Mouse (Mus musculus) midbrain, embryonic 16.5 days (tissue): ENCODE data around the gene Slc51b. TPM values are rescaled to one million over a fixed set of nuclear protein-coding genes. Genes with fewer than 3 reads are reported as not detected.

Experiments
- ATAC-seq: fragments of 200-750 bp; cut with Nextera tagmentation; 2 replicates; pipeline ENCODE4 v1.8.0; 2017; ENCODE audit warnings: moderate TSS enrichment
- H3K27ac ChIP-seq: fragments of 300-500 bp; sonication (generic); 2 replicates; pipeline ENCODE4 v1.5.1; 2014; ENCODE audit warnings: mild to moderate bottlenecking, low read length, mixed read lengths
- H3K27me3 ChIP-seq: fragments of 300-500 bp; sonication (generic); 2 replicates; pipeline ENCODE4 v1.6.1; 2014; ENCODE audit warnings: low read depth, low read length, mixed read lengths; ENCODE audit not compliant: control insufficient read depth, insufficient read depth
- H3K36me3 ChIP-seq: fragments of 300-500 bp; sonication (generic); 2 replicates; pipeline ENCODE4 v1.6.1; 2014; ENCODE audit warnings: mild to moderate bottlenecking, low read length, moderate library complexity, mixed read lengths; ENCODE audit not compliant: control insufficient read depth, insufficient read depth
- H3K4me1 ChIP-seq: fragments of 300-500 bp; sonication (generic); 2 replicates; pipeline ENCODE4 v1.6.1; 2014; ENCODE audit warnings: mild to moderate bottlenecking, low read length, mixed read lengths; ENCODE audit not compliant: control insufficient read depth, insufficient read depth
- H3K4me2 ChIP-seq: fragments of 300-500 bp; sonication (generic); 2 replicates; pipeline ENCODE4 v1.6.1; 2014; ENCODE audit warnings: mild to moderate bottlenecking, low read length, mixed read lengths
- H3K4me3 ChIP-seq: fragments of 300-500 bp; sonication (generic); 2 replicates; pipeline ENCODE4 v1.5.1; 2014; ENCODE audit warnings: low read depth, mild to moderate bottlenecking, low read length, moderate library complexity, mixed read lengths
- H3K9ac ChIP-seq: fragments of 300-500 bp; sonication (generic); 2 replicates; pipeline ENCODE4 v1.6.1; 2014; ENCODE audit warnings: low read depth, low read length, mixed read lengths
- H3K9me3 ChIP-seq: fragments of 300-500 bp; sonication (generic); replicated peaks from 2 replicates; pipeline ENCODE4 v1.6.1; 2014; ENCODE audit warnings: mild to moderate bottlenecking, low read length, mixed read lengths; ENCODE audit not compliant: control insufficient read depth, poor library complexity, severe bottlenecking
- WGBS: fragments of 180-500 bp; shearing (Covaris S2); extraction: QIAGEN DNeasy Blood & Tissue Kit; methylation state at CpG from one replicate; pipeline ENCODE4 v1.1.7; 2014; 5-methylcytosine and 5-hydroxymethylcytosine counted together
- polyA plus RNA-seq: library from polyadenylated mRNA; unstranded; fragments of >200 nt; fragmentation: Nextera tagmentation; extraction: Ambion mirVana; gene quantifications from 2 replicates; pipeline ENCODE4 v1.2.1, GENCODE M21; 2015

The Slc51b gene
- polyA plus RNA-seq, 1 experiment from 2014 or later, result not detected

GRCm38 (mm10) chr9:65427511-65427910 lies 4.8 kb upstream of the Slc51b start:
- no peak overlapping the region for H3K27ac ChIP-seq
- ATAC-seq, result no peak
- no peak overlapping the region for H3K4me3 ChIP-seq
- no peaks in the 10 kb centered on the region for H3K36me3 ChIP-seq
- H3K9me3 ChIP-seq, result no peaks in the 10 kb centered on the region
- no peak overlapping the region for H3K4me2 ChIP-seq
- H3K27me3 ChIP-seq, result no peaks in the 10 kb centered on the region
- no peak overlapping the region for H3K9ac ChIP-seq
- WGBS, result 72% methylated on average over 2 of the region's 2 CpGs
- H3K4me1 ChIP-seq, result no peaks in the 10 kb centered on the region

DNA sequence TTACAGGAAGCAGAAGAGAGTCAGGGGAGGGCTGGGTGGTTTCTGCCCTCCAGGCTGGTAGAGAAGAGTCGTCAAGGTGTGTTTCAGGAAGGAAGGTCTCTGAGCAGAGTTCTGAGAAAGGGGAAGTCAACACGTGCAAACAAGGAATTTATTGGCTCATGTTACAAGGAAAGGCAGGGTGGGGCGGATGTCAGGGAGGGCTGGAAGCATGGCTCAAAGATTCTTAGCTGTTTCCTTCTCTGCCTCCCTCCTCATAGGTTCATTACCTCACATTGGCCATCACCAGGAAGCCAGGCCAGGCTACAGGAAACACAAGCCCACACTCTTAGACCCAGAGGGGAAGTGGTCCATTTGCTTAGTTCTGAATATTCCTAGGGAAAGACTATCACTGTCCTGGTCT lies 1.6 kb upstream of the Slc51b start:
- no peak overlapping the region for H3K9ac ChIP-seq
- no peak overlapping the region for H3K4me3 ChIP-seq

DNA sequence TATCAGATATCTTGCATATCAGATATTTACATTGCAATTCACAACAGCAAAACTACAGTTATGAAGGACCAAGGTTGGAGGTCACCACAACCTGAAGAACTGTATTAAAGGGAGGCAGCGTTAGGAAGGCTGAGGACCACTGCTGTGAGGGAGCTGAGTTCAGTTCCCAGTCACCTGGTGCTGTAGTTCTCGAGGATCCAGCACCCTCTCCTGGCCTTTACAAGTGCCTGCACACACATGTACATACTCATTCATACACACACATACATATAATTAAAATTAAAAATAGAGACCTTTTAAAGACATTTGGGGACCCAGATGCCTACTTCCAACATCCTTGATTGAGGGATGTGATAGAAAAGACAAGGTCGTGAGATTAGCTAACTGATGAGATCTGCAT lies 3.1 kb downstream of the Slc51b start:
- ATAC-seq, result no peak
- Histone ChIP-seq H3K9ac (no peak overlapping the region), H3K27me3 (no peaks in the 10 kb centered on the region), H3K36me3 (no peaks in the 10 kb centered on the region), H3K9me3 (no peaks in the 10 kb centered on the region), H3K27ac (no peak overlapping the region), H3K4me3 (no peak overlapping the region), H3K4me1 (no peaks in the 10 kb centered on the region), H3K4me2 (no peak overlapping the region)
- whole genome bisulfite sequencing, result 73% methylated on average over 3 of the region's 3 CpGs

More for the DNA sequence above, 1.6 kb upstream of the Slc51b start:
- Histone ChIP-seq H3K9me3 (no peaks in the 10 kb centered on the region), H3K27ac (no peak overlapping the region), H3K27me3 (no peaks in the 10 kb centered on the region), H3K4me2 (no peak overlapping the region), H3K36me3 (no peaks in the 10 kb centered on the region), H3K4me1 (no peaks in the 10 kb centered on the region)
- 51% methylated on average over 3 of the region's 3 CpGs for WGBS
- no peak for ATAC-seq

DNA sequence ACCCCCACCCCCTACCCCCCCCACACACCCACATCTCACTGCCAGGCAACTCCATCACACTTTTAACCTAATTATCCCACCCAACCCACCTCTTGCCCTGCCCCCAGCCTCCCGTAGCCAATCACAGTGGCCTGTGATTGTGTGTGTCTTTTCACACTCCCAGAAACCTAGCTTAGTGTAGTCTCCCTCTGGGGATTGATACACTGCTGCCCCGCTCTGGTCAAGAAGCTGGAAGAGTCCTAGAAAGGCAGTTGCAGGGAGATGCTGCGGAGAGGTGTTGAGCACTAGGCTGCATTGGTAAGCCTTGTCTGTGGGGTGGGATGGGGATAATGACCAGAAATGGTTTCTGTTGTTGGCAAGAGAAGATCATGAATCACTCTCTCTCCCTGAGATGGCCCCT lies 5.0 kb downstream of the Slc51b start:
- Histone ChIP-seq H3K27me3 (no peaks in the 10 kb centered on the region), H3K4me2 (no peak overlapping the region), H3K9ac (no peak overlapping the region), H3K9me3 (no peaks in the 10 kb centered on the region), H3K27ac (no peak overlapping the region), H3K36me3 (no peaks in the 10 kb centered on the region), H3K4me1 (no peaks in the 10 kb centered on the region), H3K4me3 (no peak overlapping the region)
- 43% methylated on average over 3 of the region's 3 CpGs for WGBS
- no peak for ATAC-seq

DNA sequence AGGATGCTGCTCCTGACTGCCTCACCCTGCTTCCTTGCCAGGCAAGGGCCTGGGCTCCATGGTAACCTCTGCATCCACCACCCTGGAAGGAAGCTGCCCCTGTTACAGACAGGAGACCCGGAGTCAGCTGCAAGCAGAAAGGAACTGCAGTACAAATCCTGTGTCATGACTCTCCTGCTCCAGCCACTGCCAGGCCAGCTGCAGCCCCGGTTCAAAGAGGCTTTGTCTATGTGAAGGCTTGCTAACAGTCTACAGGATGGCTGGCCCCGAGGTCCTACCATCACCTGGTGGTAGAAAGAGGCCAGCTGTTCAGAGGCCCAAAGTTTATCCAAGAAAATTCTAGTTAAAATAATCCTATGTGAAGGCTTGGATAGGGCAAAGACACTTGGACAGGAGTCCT lies 11.4 kb downstream of the Slc51b start:
- H3K9me3 ChIP-seq, result no peaks in the 10 kb centered on the region
- H3K36me3 ChIP-seq, result no peaks in the 10 kb centered on the region
- H3K9ac ChIP-seq, result no peak overlapping the region
- 76% methylated on average over 3 of the region's 3 CpGs for WGBS
- H3K27me3 ChIP-seq, result no peaks in the 10 kb centered on the region
- ATAC-seq, result no peak
- H3K4me3 ChIP-seq, result no peak overlapping the region
- no peak overlapping the region for H3K27ac ChIP-seq
- H3K4me2 ChIP-seq, result no peak overlapping the region
- no peaks in the 10 kb centered on the region for H3K4me1 ChIP-seq

GRCm38 (mm10) chr9:65410378-65410777 lies 12.4 kb downstream of the Slc51b start:
- no peak overlapping the region for H3K4me2 ChIP-seq
- no peak overlapping the region for H3K4me3 ChIP-seq
- H3K27ac ChIP-seq, result no peak overlapping the region
- no peaks in the 10 kb centered on the region for H3K9me3 ChIP-seq
- no peaks in the 10 kb centered on the region for H3K36me3 ChIP-seq
- H3K27me3 ChIP-seq, result no peaks in the 10 kb centered on the region
- 89% methylated on average over 8 of the region's 8 CpGs for WGBS
- H3K4me1 ChIP-seq, result no peaks in the 10 kb centered on the region
- no peak overlapping the region for H3K9ac ChIP-seq
- no peak for ATAC-seq

DNA sequence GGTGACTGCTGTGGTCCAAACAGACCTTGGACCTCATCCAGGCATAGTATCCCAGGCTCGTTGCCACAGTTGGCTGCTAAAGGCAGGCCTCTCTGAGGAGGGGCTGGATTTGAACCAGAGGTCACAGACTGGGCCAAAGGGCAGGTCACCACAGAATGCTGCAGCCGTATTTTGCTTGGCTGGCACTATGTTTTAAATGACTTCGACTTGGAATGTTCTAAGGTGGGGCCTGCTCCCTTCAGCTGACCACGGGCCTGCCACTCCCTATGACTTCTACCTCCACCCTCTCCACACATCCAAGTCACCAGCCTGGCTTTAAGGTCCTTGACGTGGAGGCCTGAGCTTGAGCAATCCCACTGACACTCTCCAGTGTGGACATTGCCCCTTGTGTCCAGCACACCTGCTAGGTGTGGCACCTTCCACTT lies 13.9 kb downstream of the Slc51b start:
- Histone ChIP-seq H3K4me1 (no peaks in the 10 kb centered on the region), H3K27me3 (no peaks in the 10 kb centered on the region), H3K27ac (no peak overlapping the region), H3K9ac (no peak overlapping the region), H3K4me2 (no peak overlapping the region), H3K9me3 (no peaks in the 10 kb centered on the region), H3K36me3 (no peaks in the 10 kb centered on the region), H3K4me3 (no peak overlapping the region)
- no peak for ATAC-seq
- 66% methylated on average over 5 of the region's 5 CpGs for WGBS

- 72% methylated on average over 3 of the region's 3 CpGs for WGBS
- no peaks in the 10 kb centered on the region for H3K9me3 ChIP-seq
- no peak overlapping the region for H3K4me2 ChIP-seq
- H3K4me1 ChIP-seq, result no peaks in the 10 kb centered on the region
- ATAC-seq, result no peak
- H3K4me3 ChIP-seq, result no peak overlapping the region
- H3K27me3 ChIP-seq, result no peaks in the 10 kb centered on the region
- H3K36me3 ChIP-seq, result no peaks in the 10 kb centered on the region
- no peak overlapping the region for H3K27ac ChIP-seq
- H3K9ac ChIP-seq, result no peak overlapping the region
Measured at GRCm38 (mm10) chr9:65407861-65408260, 14.9 kb downstream of the Slc51b start.

DNA sequence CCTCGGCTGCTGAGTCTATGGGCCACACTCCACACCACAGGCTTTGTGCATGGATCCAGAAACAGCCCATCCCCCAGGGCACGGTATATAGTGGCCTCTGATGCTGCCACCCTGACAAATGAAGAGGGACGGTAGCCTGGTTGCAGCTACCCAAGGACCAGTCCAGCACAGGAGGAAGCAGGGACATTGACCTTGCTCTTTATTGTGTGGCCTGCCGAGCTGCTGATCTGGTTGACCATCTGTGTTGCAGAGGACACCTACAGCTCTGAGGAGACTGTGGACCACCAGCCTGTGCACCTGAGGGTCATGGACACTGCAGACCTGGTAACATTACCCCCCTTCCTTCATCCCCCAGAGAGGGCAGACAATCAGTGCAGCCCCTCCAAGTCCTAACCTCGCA lies 15.4 kb downstream of the Slc51b start:
- Histone ChIP-seq H3K27ac (no peak overlapping the region), H3K9ac (no peak overlapping the region), H3K9me3 (no peaks in the 10 kb centered on the region), H3K4me3 (no peak overlapping the region), H3K27me3 (no peaks in the 10 kb centered on the region), H3K4me1 (no peaks in the 10 kb centered on the region), H3K36me3 (no peaks in the 10 kb centered on the region), H3K4me2 (no peak overlapping the region)
- WGBS, result 89% methylated on average over 5 of the region's 5 CpGs
- ATAC-seq, result no peak

DNA sequence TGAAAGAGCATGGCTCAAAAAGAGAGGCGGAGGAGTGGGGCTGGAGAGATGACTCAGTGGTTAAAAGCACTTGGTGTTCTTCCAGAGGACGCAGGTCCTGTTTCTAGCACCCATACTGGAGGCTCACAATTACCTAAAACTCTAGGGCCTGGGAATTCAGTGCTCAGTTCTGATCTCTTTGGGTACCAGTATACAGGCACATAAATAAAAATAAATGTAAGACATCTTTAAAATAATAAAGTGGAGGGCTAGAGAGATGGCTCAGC lies 17.6 kb downstream of the Slc51b start:
- H3K36me3 ChIP-seq, result no peaks in the 10 kb centered on the region
- H3K4me2 ChIP-seq, result no peak overlapping the region
- no peak overlapping the region for H3K9ac ChIP-seq
- no peaks in the 10 kb centered on the region for H3K9me3 ChIP-seq
- no peak overlapping the region for H3K27ac ChIP-seq
- ATAC-seq, result no peak
- no peak overlapping the region for H3K4me3 ChIP-seq
- no peaks in the 10 kb centered on the region for H3K4me1 ChIP-seq
- 92% methylated on average over 2 of the region's 2 CpGs for WGBS
- H3K27me3 ChIP-seq, result no peaks in the 10 kb centered on the region
